Mouse (Mus musculus) liver, adult 2 months (tissue): ENCODE data around the gene Sorbs2.

Experiments used
- CTCF ChIP-seq: fragments of 200-500 bp; IDR thresholded peaks from 2 replicates; pipeline ENCODE4 v1.5.1; 2011; ENCODE audit warnings: low read depth, low read length, control low read depth
- POLR2A ChIP-seq: fragments of 200-500 bp; IDR thresholded peaks from 2 replicates; pipeline ENCODE4 v1.6.1; 2011; ENCODE audit warnings: low read length, control low read depth; ENCODE audit not compliant: insufficient read depth; ENCODE audit errors: extremely low read depth

- TF ChIP-seq POLR2A (no peak), CTCF (no peak)
Measured at GRCm38 (mm10) chr8:45876397-45876796, 368.8 kb downstream of the Sorbs2 start.
